ENCODE assay signal across 26 mouse cellular contexts in the genomic region with DNA sequence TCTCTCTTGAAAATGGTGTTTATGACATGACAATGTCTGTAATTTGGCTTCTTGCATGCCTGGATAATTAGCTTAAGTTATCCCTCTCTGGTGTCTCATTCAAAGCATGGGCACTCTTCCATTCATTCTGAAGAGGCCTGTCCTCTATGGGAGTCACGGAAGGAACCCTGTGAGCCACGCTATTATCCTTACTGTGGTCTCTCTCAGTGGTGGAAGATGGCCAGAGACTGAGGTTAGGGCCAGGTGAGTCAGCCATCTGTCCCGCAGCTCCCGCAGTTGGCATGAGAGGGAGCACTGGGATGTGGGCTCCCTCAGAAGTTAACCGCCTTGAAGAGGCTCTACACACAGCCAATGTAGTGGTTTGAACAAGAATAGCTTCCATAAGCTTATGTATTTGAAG. TPM values are rescaled to one million over a fixed set of nuclear protein-coding genes. Genes with fewer than 3 reads are reported as not detected.
DNase-seq lines count a peak whose midpoint lies in the region; ATAC-seq and TF ChIP-seq lines count a peak whose summit lies in the region.
"Had no signal": no experiment of that assay in that cellular context is flagged by ENCODE, and none has a peak within 500 bp of the region (broad histone marks: within the 10 kb centered on the region; RNA-seq: fewer than 3 reads in every experiment).

No protein-coding gene starts in this region.

- H3K4me1 ChIP-seq in midbrain, embryonic 11.5 days (ENCODE audit: control insufficient read depth, insufficient read depth, low read length) = no peaks in the 10 kb centered on the region
- H3K4me1 ChIP-seq in midbrain, embryonic 10.5 days = peaks cover 5% of the 10 kb centered on the region; the same call in 1 of the 2 replicates
- no peaks in the 10 kb centered on the region for H3K4me1 ChIP-seq in forebrain, postnatal 0 days (ENCODE audit: insufficient read depth)
- H3K4me1 ChIP-seq: heart, embryonic 10.5 days; heart, embryonic 15.5 days; lung, embryonic 15.5 days had no signal

- H3K9me3 ChIP-seq in midbrain, embryonic 11.5 days (ENCODE audit: control insufficient read depth, low read length) = no peaks in the 10 kb centered on the region
- H3K9me3 ChIP-seq in midbrain, embryonic 10.5 days (replicated peaks) = no peaks in the 10 kb centered on the region; the same call in 1 of the 2 replicates
- no peaks in the 10 kb centered on the region for H3K9me3 ChIP-seq in forebrain, postnatal 0 days (ENCODE audit: low read length)
- H3K9me3 ChIP-seq: embryonic facial prominence, embryonic 13.5 days; heart, embryonic 10.5 days; heart, embryonic 15.5 days; kidney, embryonic 15.5 days; lung, embryonic 15.5 days; midbrain, embryonic 12.5 days had no signal

- H3K9ac ChIP-seq in midbrain, embryonic 11.5 days (ENCODE audit: low read length) = no peak overlapping the region
- H3K9ac ChIP-seq in forebrain, postnatal 0 days = no peak overlapping the region
- H3K9ac ChIP-seq: embryonic facial prominence, embryonic 13.5 days; heart, embryonic 15.5 days; kidney, embryonic 15.5 days; limb, embryonic 13.5 days; lung, embryonic 15.5 days; midbrain, embryonic 12.5 days had no signal

- no peak overlapping the region for H3K4me3 ChIP-seq in midbrain, embryonic 11.5 days (ENCODE audit: low read depth, low read length)
- no peak overlapping the region for H3K4me3 ChIP-seq in midbrain, embryonic 10.5 days
- no peak overlapping the region for H3K4me3 ChIP-seq in forebrain, postnatal 0 days (ENCODE audit: low read depth, low read length)
- H3K4me3 ChIP-seq: embryonic facial prominence, embryonic 13.5 days; erythroblast, embryonic 14.5 days; heart, embryonic 10.5 days; heart, embryonic 15.5 days; kidney, embryonic 15.5 days; left cerebral cortex, adult 2 months; limb, embryonic 13.5 days; lung, embryonic 15.5 days; midbrain, embryonic 12.5 days had no signal

- WGBS in midbrain, embryonic 11.5 days = 57% methylated on average over 5 of the region's 5 CpGs
- WGBS in midbrain, embryonic 10.5 days = 67% methylated on average over 5 of the region's 5 CpGs
- WGBS in forebrain, postnatal 0 days = 47% methylated on average over 5 of the region's 5 CpGs

- H3K4me2 ChIP-seq in midbrain, embryonic 11.5 days = no peak overlapping the region
- no peak overlapping the region for H3K4me2 ChIP-seq in forebrain, postnatal 0 days (ENCODE audit: low read depth)
- H3K4me2 ChIP-seq: embryonic facial prominence, embryonic 13.5 days; heart, embryonic 15.5 days; kidney, embryonic 15.5 days; limb, embryonic 13.5 days; liver, embryonic 11.5 days; lung, embryonic 15.5 days; midbrain, embryonic 12.5 days had no signal

- H3K36me3 ChIP-seq in midbrain, embryonic 11.5 days (ENCODE audit: control insufficient read depth, insufficient read depth, low read length) = no peaks in the 10 kb centered on the region
- H3K36me3 ChIP-seq in midbrain, embryonic 10.5 days = no peaks in the 10 kb centered on the region
- no peaks in the 10 kb centered on the region for H3K36me3 ChIP-seq in forebrain, postnatal 0 days (ENCODE audit: insufficient read depth)
- H3K36me3 ChIP-seq: embryonic facial prominence, embryonic 13.5 days; heart, embryonic 10.5 days; heart, embryonic 15.5 days; kidney, embryonic 15.5 days; limb, embryonic 13.5 days; lung, embryonic 15.5 days; midbrain, embryonic 12.5 days had no signal

- TF ChIP-seq CTCF in forebrain, postnatal 0 days (IDR thresholded peaks at IDR 0.05; ENCODE audit: low read depth) = no peak

- H3K27ac ChIP-seq in midbrain, embryonic 11.5 days (ENCODE audit: low read depth, low read length) = no peak overlapping the region
- no peak overlapping the region for H3K27ac ChIP-seq in midbrain, embryonic 10.5 days (replicated peaks)
- no peak overlapping the region for H3K27ac ChIP-seq in forebrain, postnatal 0 days (ENCODE audit: low read depth, low read length)
- H3K27ac ChIP-seq: embryonic facial prominence, embryonic 13.5 days; heart, embryonic 10.5 days; heart, embryonic 15.5 days; kidney, embryonic 15.5 days; left cerebral cortex, adult 2 months; limb, embryonic 13.5 days; lung, embryonic 15.5 days; midbrain, embryonic 12.5 days had no signal

- H3K27me3 ChIP-seq in midbrain, embryonic 11.5 days (ENCODE audit: control insufficient read depth, insufficient read depth, low read length) = no peaks in the 10 kb centered on the region
- no peaks in the 10 kb centered on the region for H3K27me3 ChIP-seq in midbrain, embryonic 10.5 days (ENCODE audit: low read depth, poor library complexity, severe bottlenecking)
- no peaks in the 10 kb centered on the region for H3K27me3 ChIP-seq in forebrain, postnatal 0 days (ENCODE audit: insufficient read depth, low read length)
- H3K27me3 ChIP-seq: embryonic facial prominence, embryonic 13.5 days; heart, embryonic 15.5 days; kidney, embryonic 15.5 days; limb, embryonic 13.5 days; lung, embryonic 15.5 days; midbrain, embryonic 12.5 days had no signal

- DNase-seq in adrenal gland, postnatal 10 days = peak; percentile 1
- no peak for DNase-seq in adrenal gland, postnatal 25 days
- peak; percentile 73 for DNase-seq in midbrain, embryonic 11.5 days (ENCODE audit: low spot score, missing footprints)
- DNase-seq in midbrain, embryonic 10.5 days (ENCODE audit: low spot score) = no peak
- peak; percentile 62 to 68 for DNase-seq in cerebellum, postnatal 10 days
- no peak for DNase-seq in forebrain, postnatal 0 days
- no peak for DNase-seq in layer of hippocampus, postnatal 25 days (ENCODE audit: extremely low spot score in 1 of 2, low spot score in 1 of 2)
- DNase-seq: gastrocnemius, postnatal 25 days; heart, adult 11 months; kidney, adult 18-20 months; kidney, postnatal 25 days; spleen, adult 18-20 months; thymus, postnatal 14 days had no signal

- ATAC-seq in midbrain, embryonic 11.5 days (ENCODE audit: low FRiP score) = no peak
- no peak for ATAC-seq in forebrain, postnatal 0 days
- ATAC-seq in monocyte, adult 5-6 weeks (replicated peaks; ENCODE audit: insufficient number of reproducible peaks, low FRiP score, low TSS enrichment, poor library complexity, severe bottlenecking) = no peak
- ATAC-seq: hindbrain, embryonic 16.5 days had no signal

RNA-seq across cellular contexts. Expression of a gene that starts 12.9 kb away (rescaled TPM):
- total RNA-seq in adrenal gland, postnatal 10 days (2021) = 10 to 100 TPM; 36.1 to 48.2 TPM
- 49.4 and 53.6 TPM in 2 replicates for total RNA-seq in adrenal gland, postnatal 25 days (2021)
- 3.5 and 4.3 TPM in 2 replicates for polyA plus RNA-seq in midbrain, embryonic 11.5 days (2014; fragmentation: Nextera tagmentation; extraction: Ambion mirVana)
- 2.1 and 2.6 TPM in 2 replicates for polyA plus RNA-seq in midbrain, embryonic 10.5 days (2016; fragmentation: Nextera tagmentation; extraction: Ambion mirVana)
- 42.2 and 48.1 TPM in 2 replicates for total RNA-seq in forebrain, postnatal 0 days (2014; rRNA removed)
- 1.7 TPM in 2 replicates for polyA plus RNA-seq in forebrain, postnatal 0 days (2015; fragmentation: Nextera tagmentation; extraction: Ambion mirVana)
- total RNA-seq in layer of hippocampus, postnatal 25 days (2021) = 100 to 1,000 TPM in 1 of 2 experiments, 10 to 100 TPM in 1; 88.5 to 105 TPM
- total RNA-seq in monocyte, adult 5-6 weeks (2017) = 34.4 to 77.7 TPM (median 40.4 TPM) in 3 replicates

RNA-seq across cellular contexts. Expression of a gene that starts 20.8 kb away (rescaled TPM):
- total RNA-seq in adrenal gland, postnatal 10 days (2021) = 1 to 10 TPM; 3.5 to 5.1 TPM
- 6.2 and 7.8 TPM in 2 replicates for total RNA-seq in adrenal gland, postnatal 25 days (2021)
- 7.0 and 12.0 TPM in 2 replicates for polyA plus RNA-seq in midbrain, embryonic 11.5 days (2014; fragmentation: Nextera tagmentation; extraction: Ambion mirVana)
- 10.4 and 13.3 TPM in 2 replicates for polyA plus RNA-seq in midbrain, embryonic 10.5 days (2016; fragmentation: Nextera tagmentation; extraction: Ambion mirVana)
- 5.0 and 6.8 TPM in 2 replicates for total RNA-seq in forebrain, postnatal 0 days (2014; rRNA removed)
- polyA plus RNA-seq in forebrain, postnatal 0 days (2015; fragmentation: Nextera tagmentation; extraction: Ambion mirVana) = 3.6 and 4.1 TPM in 2 replicates
- 10 to 100 TPM; 28.8 to 34.3 TPM for total RNA-seq in layer of hippocampus, postnatal 25 days (2021)
- 0.75 to 1.8 TPM (median 0.95 TPM) in 3 replicates for total RNA-seq in monocyte, adult 5-6 weeks (2017)
- total RNA-seq: MEL had no signal

RNA-seq across cellular contexts. Expression of a gene that starts 35.3 kb away (rescaled TPM):
- total RNA-seq in adrenal gland, postnatal 10 days (2021) = 100 to 1,000 TPM; 260 to 277 TPM
- total RNA-seq in adrenal gland, postnatal 25 days (2021) = 164 and 166 TPM in 2 replicates
- 13.4 and 19.0 TPM in 2 replicates for polyA plus RNA-seq in midbrain, embryonic 11.5 days (2014; fragmentation: Nextera tagmentation; extraction: Ambion mirVana)
- polyA plus RNA-seq in midbrain, embryonic 10.5 days (2016; fragmentation: Nextera tagmentation; extraction: Ambion mirVana) = 20.5 and 21.7 TPM in 2 replicates
- total RNA-seq in forebrain, postnatal 0 days (2014; rRNA removed) = 14.4 and 15.5 TPM in 2 replicates
- polyA plus RNA-seq in forebrain, postnatal 0 days (2015; fragmentation: Nextera tagmentation; extraction: Ambion mirVana) = 27.2 and 27.8 TPM in 2 replicates
- total RNA-seq in layer of hippocampus, postnatal 25 days (2021) = 10 to 100 TPM; 47.0 to 55.1 TPM
- 5.8 to 19.1 TPM (median 6.2 TPM) in 3 replicates for total RNA-seq in monocyte, adult 5-6 weeks (2017)
- polyA plus RNA-seq: erythroblast, embryonic 14.5 days had no signal

RNA-seq across cellular contexts. Expression of a gene that starts 50.0 kb away (rescaled TPM):
- 10 to 100 TPM; 29.7 to 41.0 TPM for total RNA-seq in adrenal gland, postnatal 10 days (2021)
- 27.0 and 36.1 TPM in 2 replicates for total RNA-seq in adrenal gland, postnatal 25 days (2021)
- 13.4 and 16.1 TPM in 2 replicates for polyA plus RNA-seq in midbrain, embryonic 11.5 days (2014; fragmentation: Nextera tagmentation; extraction: Ambion mirVana)
- polyA plus RNA-seq in midbrain, embryonic 10.5 days (2016; fragmentation: Nextera tagmentation; extraction: Ambion mirVana) = 16.0 and 18.6 TPM in 2 replicates
- total RNA-seq in forebrain, postnatal 0 days (2014; rRNA removed) = 13.0 and 21.9 TPM in 2 replicates
- polyA plus RNA-seq in forebrain, postnatal 0 days (2015; fragmentation: Nextera tagmentation; extraction: Ambion mirVana) = 10.0 and 12.6 TPM in 2 replicates
- total RNA-seq in layer of hippocampus, postnatal 25 days (2021) = 10 to 100 TPM; 19.7 to 27.9 TPM
- total RNA-seq in monocyte, adult 5-6 weeks (2017) = 0.85 to 4.5 TPM in 2 of 3 replicates, not detected in the other

RNA-seq across cellular contexts. Expression of a gene that starts 52.9 kb away (rescaled TPM):
- total RNA-seq in adrenal gland, postnatal 10 days (2021) = 100 to 1,000 TPM; 231 to 234 TPM
- total RNA-seq in adrenal gland, postnatal 25 days (2021) = 216 and 226 TPM in 2 replicates
- polyA plus RNA-seq in midbrain, embryonic 11.5 days (2014; fragmentation: Nextera tagmentation; extraction: Ambion mirVana) = 477 and 517 TPM in 2 replicates
- 606 and 631 TPM in 2 replicates for polyA plus RNA-seq in midbrain, embryonic 10.5 days (2016; fragmentation: Nextera tagmentation; extraction: Ambion mirVana)
- 322 and 350 TPM in 2 replicates for total RNA-seq in forebrain, postnatal 0 days (2014; rRNA removed)
- polyA plus RNA-seq in forebrain, postnatal 0 days (2015; fragmentation: Nextera tagmentation; extraction: Ambion mirVana) = 499 and 621 TPM in 2 replicates
- total RNA-seq in layer of hippocampus, postnatal 25 days (2021) = 100 to 1,000 TPM; 125 to 144 TPM
- total RNA-seq in monocyte, adult 5-6 weeks (2017) = 137 to 160 TPM (median 146 TPM) in 3 replicates

Comparison
In these comparisons a context has a peak if more than half of its experiments do, and no peak if none do; other contexts are left out.
1. DNase-seq: peak in adrenal gland, postnatal 10 days (single experiment), midbrain, embryonic 11.5 days (single experiment) and cerebellum, postnatal 10 days (2 of 2); none in adrenal gland, postnatal 25 days (single experiment), midbrain, embryonic 10.5 days (single experiment), forebrain, postnatal 0 days (single experiment) and layer of hippocampus, postnatal 25 days (0 of 2).